ENCODE assay signal across 8 mouse cellular contexts in the genomic region with DNA sequence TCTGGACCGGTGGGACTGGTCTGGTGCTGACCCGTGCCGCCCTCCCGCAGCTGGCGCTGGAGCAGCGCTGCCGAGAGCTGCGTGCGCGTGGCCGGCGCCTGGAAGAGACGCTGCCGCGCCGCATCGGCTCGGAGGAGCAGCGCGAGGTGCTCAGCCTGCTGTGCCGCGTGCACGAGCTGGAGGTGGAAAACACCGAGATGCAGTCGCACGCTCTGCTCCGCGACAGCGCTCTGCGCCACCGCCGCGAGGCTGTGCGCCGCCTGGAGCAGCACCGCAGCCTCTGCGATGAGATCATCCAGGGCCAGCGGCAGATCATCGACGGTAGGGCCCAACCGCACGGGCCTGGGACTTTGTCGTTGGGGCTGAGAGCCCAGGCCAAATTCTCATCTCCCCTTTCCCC. TPM values are rescaled to one million over a fixed set of nuclear protein-coding genes. Genes with fewer than 3 reads are reported as not detected.
DNase-seq lines count a peak whose midpoint lies in the region; ATAC-seq and TF ChIP-seq lines count a peak whose summit lies in the region.

No protein-coding gene starts in this region.

- no peak for ATAC-seq in cerebellum, adult (ENCODE audit: insufficient number of reproducible peaks, low FRiP score, low TSS enrichment)
- ATAC-seq in lung, postnatal 0 days = 0 out of 2 replicates have a peak, but pooled peaks have one; percentile 8
- ATAC-seq in neural tube, embryonic 13.5 days (ENCODE audit: low read depth) = peak; percentile 66; the same call in 1 of the 2 replicates

- no peak overlapping the region for H3K27ac ChIP-seq in lung, postnatal 0 days (ENCODE audit: low read length)
- no peak overlapping the region; the same call in 1 of the 2 replicates for H3K27ac ChIP-seq in neural tube, embryonic 13.5 days (replicated peaks)

- 0 out of 2 replicates have a peak overlapping the region, but pooled peaks have one; percentile 25 for H3K4me2 ChIP-seq in lung, postnatal 0 days (replicated peaks; ENCODE audit: low read depth, low read length)
- peak overlapping the region; percentile 58 for H3K4me2 ChIP-seq in neural tube, embryonic 13.5 days

- no peak for TF ChIP-seq EP300 in lung, postnatal 0 days (IDR thresholded peaks at IDR 0.05)

- WGBS in lung, postnatal 0 days = 2% methylated on average over 42 of the region's 43 CpGs
- WGBS in neural tube, embryonic 13.5 days = 1% methylated on average over 43 of the region's 43 CpGs

- peaks cover 3% of the 10 kb centered on the region; the same call in 1 of the 2 replicates for H3K4me1 ChIP-seq in lung, postnatal 0 days (ENCODE audit: insufficient read depth, low read depth, low read length)
- H3K4me1 ChIP-seq in neural tube, embryonic 13.5 days (replicated peaks) = peaks cover 34% of the 10 kb centered on the region

- H3K4me3 ChIP-seq in lung, postnatal 0 days (ENCODE audit: low read depth, low read length) = no peak overlapping the region
- H3K4me3 ChIP-seq in neural tube, embryonic 13.5 days = peak overlapping the region; percentile 31

- no peak overlapping the region for H3K9ac ChIP-seq in lung, postnatal 0 days (replicated peaks; ENCODE audit: low read depth)
- H3K9ac ChIP-seq in neural tube, embryonic 13.5 days = peak overlapping the region; percentile 62

- H3K27me3 ChIP-seq in lung, postnatal 0 days (replicated peaks; ENCODE audit: insufficient read depth, low read length) = peaks cover 50% of the 10 kb centered on the region
- H3K27me3 ChIP-seq in neural tube, embryonic 13.5 days = peaks cover 56% of the 10 kb centered on the region

- DNase-seq in cerebellum, adult 9-11 months = peak; percentile 35
- DNase-seq in lung, postnatal 0 days (ENCODE audit: low spot score) = no peak
- DNase-seq in lung, adult 18-20 months = no peak
- peak; percentile 40 for DNase-seq in induced T-regulatory cell, adult 2 months (ENCODE audit: low read depth)
- DNase-seq in thymus, postnatal 36 days = no peak
- no peak for DNase-seq in layer of hippocampus, adult 8-10 months (ENCODE audit: low spot score in 2 of 2)

- no peaks in the 10 kb centered on the region for H3K9me3 ChIP-seq in lung, postnatal 0 days (ENCODE audit: low read length)
- H3K9me3 ChIP-seq in neural tube, embryonic 13.5 days = no peaks in the 10 kb centered on the region

- no peaks in the 10 kb centered on the region for H3K36me3 ChIP-seq in lung, postnatal 0 days (ENCODE audit: insufficient read depth, low read length)
- no peaks in the 10 kb centered on the region for H3K36me3 ChIP-seq in neural tube, embryonic 13.5 days

- TF ChIP-seq CTCF in lung, postnatal 0 days (IDR thresholded peaks at IDR 0.05) = no peak

RNA-seq across cellular contexts. Expression of gene Btbd17, which starts 9.4 kb away (rescaled TPM):
- 0.15 and 0.20 TPM in 2 replicates for polyA plus RNA-seq in lung, postnatal 0 days (2015; fragmentation: Nextera tagmentation; extraction: Ambion mirVana)
- 19.4 and 22.7 TPM in 2 replicates for polyA plus RNA-seq in neural tube, embryonic 13.5 days (2015; fragmentation: Nextera tagmentation; extraction: Ambion mirVana)
- 10 to 100 TPM; 15.3 to 19.6 (median 17.4) TPM for total RNA-seq in layer of hippocampus, adult 8-10 months (2022)

RNA-seq across cellular contexts. Expression of gene Gpr142, which starts 12.4 kb away (rescaled TPM):
- not detected in 2 replicates for polyA plus RNA-seq in lung, postnatal 0 days (2015; fragmentation: Nextera tagmentation; extraction: Ambion mirVana)
- not detected in 2 replicates for polyA plus RNA-seq in neural tube, embryonic 13.5 days (2015; fragmentation: Nextera tagmentation; extraction: Ambion mirVana)
- total RNA-seq in layer of hippocampus, adult 8-10 months (2022) = not detected

RNA-seq across cellular contexts. Expression of gene Kif19a, which starts 21.1 kb away (rescaled TPM):
- polyA plus RNA-seq in lung, postnatal 0 days (2015; fragmentation: Nextera tagmentation; extraction: Ambion mirVana) = 0.54 and 0.74 TPM in 2 replicates
- 1.3 and 1.6 TPM in 2 replicates for polyA plus RNA-seq in neural tube, embryonic 13.5 days (2015; fragmentation: Nextera tagmentation; extraction: Ambion mirVana)
- total RNA-seq in layer of hippocampus, adult 8-10 months (2022) = 1 to 10 TPM; 2.7 to 4.5 (median 3.8) TPM

RNA-seq across cellular contexts. Expression of gene Dnaic2, which starts 59.1 kb away (rescaled TPM):
- polyA plus RNA-seq in lung, postnatal 0 days (2015; fragmentation: Nextera tagmentation; extraction: Ambion mirVana) = 6.4 and 7.3 TPM in 2 replicates
- polyA plus RNA-seq in neural tube, embryonic 13.5 days (2015; fragmentation: Nextera tagmentation; extraction: Ambion mirVana) = 2.9 TPM in 2 replicates
- 1 to 10 TPM; 1.9 to 2.6 (median 2.2) TPM for total RNA-seq in layer of hippocampus, adult 8-10 months (2022)

Comparison
In these comparisons a context has a peak if more than half of its experiments do, and no peak if none do; other contexts are left out.
1. DNase-seq: peak in cerebellum, adult 9-11 months (single experiment) and induced T-regulatory cell, adult 2 months (single experiment); none in lung, postnatal 0 days (single experiment), lung, adult 18-20 months (0 of 2), thymus, postnatal 36 days (0 of 2) and layer of hippocampus, adult 8-10 months (0 of 2).
2. RNA of gene Btbd17, which starts 9.4 kb away (polyA plus RNA-seq): 19.4 to 22.7 TPM in neural tube, embryonic 13.5 days; 0.15 to 0.20 TPM in lung, postnatal 0 days; every median in the first group is over 10 times any median in the second.